Mouse (Mus musculus) midbrain, embryonic 12.5 days (tissue): Measurements from ENCODE around the gene Scrn3. TPM values are rescaled to one million over a fixed set of nuclear protein-coding genes. Genes with fewer than 3 reads are reported as not detected.

Experiments
- ATAC-seq: fragments of 200-750 bp; cut with Nextera tagmentation; 2 replicates; pipeline ENCODE4 v1.8.0; 2017; ENCODE audit warnings: low read depth, moderate TSS enrichment, moderate library complexity; ENCODE audit not compliant: low FRiP score
- H3K27ac ChIP-seq: fragments of 300-500 bp; sonication (generic); replicated peaks from 2 replicates; pipeline ENCODE4 v1.5.1; 2016; ENCODE audit warnings: mild to moderate bottlenecking
- H3K27me3 ChIP-seq: fragments of 300-500 bp; sonication (generic); 2 replicates; pipeline ENCODE4 v1.6.1; 2016; ENCODE audit warnings: mild to moderate bottlenecking
- H3K36me3 ChIP-seq: fragments of 300-500 bp; sonication (generic); 2 replicates; pipeline ENCODE4 v1.6.1; 2016
- H3K4me1 ChIP-seq: fragments of 300-500 bp; sonication (generic); 2 replicates; pipeline ENCODE4 v1.6.1; 2016
- H3K4me2 ChIP-seq: fragments of 300-500 bp; sonication (generic); replicated peaks from 2 replicates; pipeline ENCODE4 v1.6.1; 2016; ENCODE audit warnings: mild to moderate bottlenecking, moderate library complexity
- H3K4me3 ChIP-seq: fragments of 300-500 bp; sonication (generic); 2 replicates; pipeline ENCODE4 v1.5.1; 2016; ENCODE audit warnings: mild to moderate bottlenecking
- H3K9ac ChIP-seq: fragments of 300-500 bp; sonication (generic); replicated peaks from 2 replicates; pipeline ENCODE4 v1.6.1; 2016; ENCODE audit warnings: mild to moderate bottlenecking, moderate library complexity
- H3K9me3 ChIP-seq: fragments of 300-500 bp; sonication (generic); 2 replicates; pipeline ENCODE4 v1.6.1; 2016; ENCODE audit warnings: mild to moderate bottlenecking
- WGBS: fragments of 180-500 bp; shearing (Covaris S2); methylation state at CpG from one replicate; pipeline ENCODE4 v1.1.7; 2016; 5-methylcytosine and 5-hydroxymethylcytosine counted together
- polyA plus RNA-seq: library from polyadenylated mRNA; unstranded; fragments of >200 nt; fragmentation: Nextera tagmentation; extraction: Ambion mirVana; gene quantifications from 2 replicates; pipeline ENCODE4 v1.2.1, GENCODE M21; 2016

Scrn3 gene
- polyA plus RNA-seq, 1 experiment from 2014 or later = 9.7 TPM

DNA sequence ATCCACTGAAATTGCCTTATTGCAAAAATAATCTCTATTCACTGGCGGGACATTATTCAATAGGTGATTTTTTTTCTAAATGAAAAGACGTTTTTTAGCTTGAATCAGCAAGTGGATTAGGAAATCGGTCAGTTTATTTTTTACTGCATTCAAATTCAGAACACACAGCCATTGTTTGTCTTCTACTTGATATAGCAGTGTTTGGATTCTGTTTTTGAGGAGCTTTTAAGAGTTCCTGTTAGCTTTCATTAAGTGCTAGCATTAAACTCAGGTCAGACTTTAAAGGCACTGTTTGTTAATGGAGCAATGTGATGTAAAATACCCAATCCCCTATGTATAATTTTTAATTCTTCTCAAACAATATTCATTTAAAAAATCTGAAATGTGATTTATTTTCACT is 13.6 kb upstream of the Scrn3 start:
- no peak overlapping the region for H3K9ac ChIP-seq
- ATAC-seq = no peak
- no peak overlapping the region for H3K4me3 ChIP-seq
- H3K27ac ChIP-seq = no peak overlapping the region
- peaks cover 18% of the 10 kb centered on the region; the same call in 1 of the 2 replicates for H3K36me3 ChIP-seq
- no peaks in the 10 kb centered on the region for H3K9me3 ChIP-seq
- WGBS = 66% methylated on average over 3 of the region's 3 CpGs
- no peaks in the 10 kb centered on the region for H3K4me1 ChIP-seq
- no peak overlapping the region for H3K4me2 ChIP-seq
- H3K27me3 ChIP-seq = no peaks in the 10 kb centered on the region

DNA sequence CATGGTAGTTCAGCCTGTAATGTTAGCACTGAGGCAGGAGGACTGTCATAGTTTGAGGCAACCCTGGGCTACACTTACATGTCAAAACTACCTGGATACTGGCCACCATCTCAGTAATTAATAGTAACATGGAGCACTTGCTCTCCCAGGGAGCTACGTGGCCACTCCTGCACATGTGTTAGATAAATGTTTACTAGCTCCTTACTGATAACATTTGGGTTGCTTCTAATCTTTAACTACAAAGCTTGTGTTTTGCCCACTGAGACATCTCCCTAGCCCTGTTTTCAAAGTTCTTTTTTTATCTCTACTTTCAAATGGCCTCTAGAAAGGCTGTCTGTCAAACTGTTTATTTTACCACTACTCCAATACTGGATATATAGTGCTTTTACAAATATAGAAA is 10.4 kb upstream of the Scrn3 start:
- Histone ChIP-seq H3K27ac (no peak overlapping the region), H3K9ac (no peak overlapping the region), H3K4me3 (no peak overlapping the region), H3K27me3 (no peaks in the 10 kb centered on the region), H3K4me1 (no peaks in the 10 kb centered on the region), H3K36me3 (peaks cover 41% of the 10 kb centered on the region), H3K4me2 (no peak overlapping the region), H3K9me3 (no peaks in the 10 kb centered on the region)
- WGBS = 84% methylated on average over 1 of the region's 1 CpGs
- ATAC-seq = no peak

DNA sequence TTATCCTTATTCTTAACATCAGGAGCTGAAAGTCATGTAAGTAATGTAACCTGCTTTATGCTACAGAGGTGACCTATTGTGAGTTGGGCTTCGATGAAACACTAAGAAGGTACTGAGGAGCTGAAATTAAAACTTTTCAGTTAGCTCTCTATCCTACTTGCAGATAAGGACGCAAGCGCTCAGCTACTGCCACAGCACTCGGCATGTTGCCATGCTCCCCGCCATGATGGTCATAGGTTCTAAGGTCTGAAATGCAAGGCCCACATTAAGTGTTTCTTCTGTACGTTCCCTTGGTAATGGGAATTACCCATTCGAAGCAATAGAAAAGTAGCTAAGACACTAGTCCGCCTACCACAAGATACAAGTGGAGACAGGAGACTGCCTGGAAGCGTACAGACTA is 9.7 kb upstream of the Scrn3 start:
- Histone ChIP-seq H3K4me2 (no peak overlapping the region), H3K9me3 (no peaks in the 10 kb centered on the region), H3K9ac (no peak overlapping the region), H3K4me1 (no peaks in the 10 kb centered on the region), H3K27ac (no peak overlapping the region), H3K27me3 (no peaks in the 10 kb centered on the region), H3K36me3 (peaks cover 47% of the 10 kb centered on the region), H3K4me3 (no peak overlapping the region)
- ATAC-seq = no peak
- 93% methylated on average over 9 of the region's 9 CpGs for WGBS

DNA sequence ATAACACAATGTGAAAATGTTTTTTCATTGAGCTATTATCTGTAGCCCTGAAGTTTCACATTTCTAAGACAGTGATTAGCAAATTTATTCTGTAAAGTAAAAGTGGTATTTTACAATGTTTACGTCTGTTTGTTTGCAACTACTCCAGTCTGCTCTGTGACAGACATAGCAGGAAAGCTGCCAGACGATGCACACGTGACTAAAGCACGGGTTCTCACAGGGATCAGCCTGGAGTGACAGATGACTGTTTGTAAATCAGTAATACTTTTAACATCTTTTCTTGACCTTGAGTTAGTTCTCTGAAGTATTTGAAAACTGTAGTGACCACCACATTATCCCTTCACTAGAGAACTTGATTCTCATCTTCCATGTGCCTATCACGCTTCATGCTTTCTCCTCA is 7.9 kb upstream of the Scrn3 start:
- H3K36me3 ChIP-seq = peaks cover 58% of the 10 kb centered on the region
- H3K9ac ChIP-seq = no peak overlapping the region
- ATAC-seq = no peak
- WGBS = 96% methylated on average over 5 of the region's 5 CpGs
- no peak overlapping the region for H3K4me2 ChIP-seq
- H3K27me3 ChIP-seq = no peaks in the 10 kb centered on the region
- no peaks in the 10 kb centered on the region for H3K4me1 ChIP-seq
- no peaks in the 10 kb centered on the region for H3K9me3 ChIP-seq
- H3K4me3 ChIP-seq = no peak overlapping the region
- H3K27ac ChIP-seq = no peak overlapping the region

DNA sequence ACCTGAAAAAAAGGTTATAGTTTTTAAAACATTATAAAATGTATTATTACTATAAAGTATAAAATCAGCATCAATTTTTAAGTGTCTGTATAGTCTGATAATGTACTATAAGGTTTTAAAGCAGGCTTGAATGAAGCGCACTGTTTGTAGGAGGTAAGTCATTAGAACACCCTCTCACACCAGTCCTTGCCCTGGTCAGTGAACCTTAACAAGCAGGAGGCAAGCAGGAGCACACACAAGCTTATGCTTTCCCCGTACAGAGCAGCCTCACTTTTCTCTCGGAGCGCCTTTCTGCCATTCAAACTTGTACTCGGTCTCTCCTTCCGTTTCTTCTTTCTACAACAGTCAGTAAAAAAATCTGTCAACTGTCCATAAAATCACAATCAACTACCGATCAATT is 6.4 kb upstream of the Scrn3 start:
- no peaks in the 10 kb centered on the region for H3K4me1 ChIP-seq
- WGBS = 90% methylated on average over 7 of the region's 7 CpGs
- no peaks in the 10 kb centered on the region for H3K9me3 ChIP-seq
- H3K4me3 ChIP-seq = no peak overlapping the region
- no peak overlapping the region for H3K9ac ChIP-seq
- H3K27me3 ChIP-seq = no peaks in the 10 kb centered on the region
- ATAC-seq = no peak
- no peak overlapping the region for H3K27ac ChIP-seq
- H3K36me3 ChIP-seq = peaks cover 60% of the 10 kb centered on the region
- no peak overlapping the region for H3K4me2 ChIP-seq

DNA sequence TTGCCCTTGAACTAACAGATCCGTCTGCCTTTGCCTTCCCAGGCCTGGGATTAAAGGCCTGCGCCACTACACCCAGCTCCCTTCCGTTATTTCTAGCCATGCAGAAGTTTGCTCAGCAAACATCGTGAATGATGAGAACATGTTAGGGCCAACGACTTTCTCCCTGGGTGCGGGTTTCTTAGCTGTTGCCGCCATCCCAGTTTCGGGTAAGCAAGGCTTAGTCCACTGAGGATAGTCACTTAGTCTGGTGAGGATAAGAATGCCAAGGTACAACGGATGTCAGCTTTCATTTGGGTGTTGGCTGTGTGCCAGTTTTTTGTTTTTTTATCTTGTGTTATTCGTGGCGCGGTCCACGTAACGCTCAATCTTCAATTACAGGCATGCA is 708 bp downstream of the Scrn3 start:
- WGBS = 49% methylated on average over 14 of the region's 14 CpGs
- peak; percentile 44; the same call in 1 of the 2 replicates for ATAC-seq
- H3K27ac ChIP-seq = no peak overlapping the region
- peaks cover 16% of the 10 kb centered on the region for H3K36me3 ChIP-seq
- H3K9me3 ChIP-seq = no peaks in the 10 kb centered on the region
- peak overlapping the region; percentile 47 for H3K4me2 ChIP-seq
- peak overlapping the region; percentile 81 for H3K4me3 ChIP-seq
- H3K9ac ChIP-seq = 0 out of 2 replicates have a peak overlapping the region, but pooled peaks have one; percentile 21
- H3K4me1 ChIP-seq = peaks cover 17% of the 10 kb centered on the region
- H3K27me3 ChIP-seq = no peaks in the 10 kb centered on the region

DNA sequence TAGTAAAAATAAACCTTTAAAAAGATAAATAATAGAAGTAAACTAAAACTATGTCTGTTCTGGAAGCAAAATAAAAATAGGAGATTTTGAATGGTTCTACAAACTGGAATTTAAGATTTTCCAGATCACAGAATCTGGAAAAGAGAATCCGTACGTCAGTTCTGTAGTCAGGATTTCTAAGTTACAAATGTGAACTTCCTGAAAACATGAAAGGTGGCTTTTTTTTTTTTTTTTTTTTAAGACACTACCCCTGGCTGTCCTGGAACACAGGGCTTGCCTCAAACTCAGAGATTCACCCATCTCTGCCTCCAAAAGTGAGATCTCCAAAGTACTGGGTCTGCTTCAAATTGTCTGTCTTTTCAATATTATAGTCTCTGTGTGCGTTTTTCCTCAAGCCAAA is 1.9 kb downstream of the Scrn3 start:
- H3K4me1 ChIP-seq = peaks cover 17% of the 10 kb centered on the region
- no peaks in the 10 kb centered on the region for H3K27me3 ChIP-seq
- no peaks in the 10 kb centered on the region for H3K9me3 ChIP-seq
- 94% methylated on average over 3 of the region's 3 CpGs for WGBS
- peaks cover 6% of the 10 kb centered on the region for H3K36me3 ChIP-seq
- H3K4me3 ChIP-seq = no peak overlapping the region
- no peak for ATAC-seq
- no peak overlapping the region for H3K4me2 ChIP-seq
- no peak overlapping the region for H3K9ac ChIP-seq
- H3K27ac ChIP-seq = no peak overlapping the region

DNA sequence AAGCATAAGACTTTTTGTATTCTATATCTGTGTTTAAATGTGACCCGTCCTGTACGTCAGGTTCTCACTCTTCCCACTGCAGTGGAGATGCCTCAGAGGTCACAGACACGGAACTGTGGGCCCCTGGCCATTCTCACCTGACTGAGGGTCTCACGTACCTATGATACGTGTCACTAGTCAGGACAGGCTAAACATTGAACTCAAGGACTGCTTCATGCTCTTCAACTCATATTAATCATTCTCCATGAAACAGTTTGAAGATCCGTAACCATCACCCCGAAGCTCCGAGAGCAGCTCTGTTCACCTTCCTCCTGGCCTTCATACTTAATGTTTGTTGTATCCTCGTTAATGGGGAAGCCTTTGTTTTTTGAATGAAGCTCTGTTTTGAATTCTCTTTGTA is 5.0 kb downstream of the Scrn3 start:
- H3K4me3 ChIP-seq = no peak overlapping the region
- peaks cover 8% of the 10 kb centered on the region; the same call in 1 of the 2 replicates for H3K4me1 ChIP-seq
- H3K9me3 ChIP-seq = no peaks in the 10 kb centered on the region
- WGBS = 92% methylated on average over 9 of the region's 9 CpGs
- H3K27ac ChIP-seq = no peak overlapping the region
- no peaks in the 10 kb centered on the region for H3K27me3 ChIP-seq
- ATAC-seq = no peak
- H3K9ac ChIP-seq = no peak overlapping the region
- H3K4me2 ChIP-seq = no peak overlapping the region
- no peaks in the 10 kb centered on the region for H3K36me3 ChIP-seq

DNA sequence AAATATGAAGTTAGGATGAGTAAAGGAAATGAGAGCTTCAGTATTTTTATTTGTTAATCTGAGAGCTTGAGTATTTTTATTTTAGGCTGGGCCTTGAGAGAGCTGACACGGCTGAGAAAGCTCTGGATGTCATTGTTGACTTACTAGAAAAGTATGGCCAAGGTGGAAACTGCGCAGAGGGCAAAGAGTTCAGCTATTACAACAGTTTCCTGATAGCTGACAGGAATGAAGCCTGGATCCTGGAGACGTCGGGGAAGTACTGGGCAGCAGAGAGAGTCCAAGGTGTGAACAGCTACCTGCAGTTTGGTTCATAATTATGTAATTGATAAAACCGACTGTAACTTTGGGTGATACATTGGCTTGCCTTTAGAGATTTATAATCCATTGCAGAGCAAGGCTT is 6.8 kb downstream of the Scrn3 start:
- H3K4me2 ChIP-seq = no peak overlapping the region
- no peaks in the 10 kb centered on the region for H3K36me3 ChIP-seq
- ATAC-seq = no peak
- H3K4me3 ChIP-seq = no peak overlapping the region
- no peaks in the 10 kb centered on the region for H3K4me1 ChIP-seq
- no peak overlapping the region for H3K9ac ChIP-seq
- 90% methylated on average over 5 of the region's 5 CpGs for WGBS
- no peaks in the 10 kb centered on the region for H3K27me3 ChIP-seq
- no peaks in the 10 kb centered on the region for H3K9me3 ChIP-seq
- no peak overlapping the region for H3K27ac ChIP-seq

DNA sequence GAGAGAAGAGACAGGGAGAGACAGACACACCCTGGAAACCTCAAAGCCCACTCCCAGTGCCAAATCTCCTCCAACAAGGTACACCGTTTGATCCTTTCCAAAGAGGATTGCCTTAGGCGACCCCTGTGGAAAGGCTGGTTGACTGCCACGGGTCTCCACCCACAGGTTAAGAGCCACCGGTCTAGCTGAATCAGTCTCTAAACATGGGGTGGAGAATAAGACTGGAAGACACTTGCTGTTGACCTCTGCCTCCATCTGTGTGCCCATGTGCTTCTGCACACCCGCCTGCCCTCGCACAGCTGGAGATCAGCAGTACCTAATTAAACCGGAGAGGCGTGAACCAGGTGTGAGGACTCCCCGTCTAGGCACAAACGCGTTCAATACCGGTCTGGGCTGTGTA is 10.6 kb downstream of the Scrn3 start:
- Histone ChIP-seq H3K4me2 (no peak overlapping the region), H3K27me3 (no peaks in the 10 kb centered on the region), H3K9ac (no peak overlapping the region), H3K9me3 (no peaks in the 10 kb centered on the region), H3K36me3 (no peaks in the 10 kb centered on the region), H3K4me3 (no peak overlapping the region), H3K4me1 (no peaks in the 10 kb centered on the region), H3K27ac (no peak overlapping the region)
- no peak for ATAC-seq
- WGBS = 73% methylated on average over 12 of the region's 12 CpGs

DNA sequence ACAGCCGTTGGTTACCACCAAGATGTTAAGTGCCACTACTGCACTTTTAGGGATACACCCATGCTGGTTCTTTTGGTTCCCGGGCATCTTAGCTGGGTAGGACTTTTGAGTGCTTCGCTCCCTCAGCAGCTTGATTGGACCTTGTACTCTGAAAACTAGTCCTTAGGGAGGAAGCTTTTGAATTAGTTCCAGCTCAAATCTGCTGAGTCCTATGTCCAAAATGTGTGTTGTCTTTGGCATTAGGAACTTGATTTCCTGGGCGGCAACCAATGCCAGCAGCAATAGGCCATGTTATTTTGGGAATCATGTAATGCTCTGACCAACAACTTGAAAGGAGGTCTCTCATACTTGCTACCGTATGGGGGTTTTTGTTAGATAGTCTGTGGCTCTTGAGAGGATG is 13.5 kb downstream of the Scrn3 start:
- no peak for ATAC-seq
- H3K27ac ChIP-seq = no peak overlapping the region
- H3K4me1 ChIP-seq = no peaks in the 10 kb centered on the region
- H3K4me2 ChIP-seq = no peak overlapping the region
- no peaks in the 10 kb centered on the region for H3K36me3 ChIP-seq
- no peak overlapping the region for H3K9ac ChIP-seq
- H3K4me3 ChIP-seq = no peak overlapping the region
- WGBS = 88% methylated on average over 5 of the region's 5 CpGs
- no peaks in the 10 kb centered on the region for H3K27me3 ChIP-seq
- no peaks in the 10 kb centered on the region for H3K9me3 ChIP-seq

DNA sequence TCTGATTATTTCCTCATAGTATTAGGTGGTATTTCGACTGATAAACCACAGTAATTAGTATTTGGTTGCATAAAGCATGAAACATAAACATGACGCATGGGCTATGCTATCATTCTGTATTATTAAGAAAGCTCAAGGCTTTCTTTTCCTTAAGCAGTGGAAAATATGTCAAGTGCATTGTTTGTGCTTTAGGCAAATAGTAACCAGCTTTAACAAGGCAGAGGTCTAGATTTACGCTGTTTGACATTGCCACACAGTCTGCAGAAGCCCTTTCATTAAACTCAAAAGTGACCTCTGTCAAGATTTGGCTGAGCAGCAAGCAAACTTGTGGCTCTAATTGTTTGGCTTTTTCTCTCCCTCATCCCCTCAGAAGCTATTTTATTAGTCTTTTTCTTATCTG is 23.5 kb downstream of the Scrn3 start:
- Histone ChIP-seq H3K27ac (no peak overlapping the region), H3K4me2 (no peak overlapping the region), H3K9me3 (no peaks in the 10 kb centered on the region), H3K27me3 (no peaks in the 10 kb centered on the region), H3K9ac (no peak overlapping the region), H3K4me3 (no peak overlapping the region), H3K4me1 (no peaks in the 10 kb centered on the region), H3K36me3 (no peaks in the 10 kb centered on the region)
- WGBS = 91% methylated on average over 3 of the region's 3 CpGs
- no peak for ATAC-seq

DNA sequence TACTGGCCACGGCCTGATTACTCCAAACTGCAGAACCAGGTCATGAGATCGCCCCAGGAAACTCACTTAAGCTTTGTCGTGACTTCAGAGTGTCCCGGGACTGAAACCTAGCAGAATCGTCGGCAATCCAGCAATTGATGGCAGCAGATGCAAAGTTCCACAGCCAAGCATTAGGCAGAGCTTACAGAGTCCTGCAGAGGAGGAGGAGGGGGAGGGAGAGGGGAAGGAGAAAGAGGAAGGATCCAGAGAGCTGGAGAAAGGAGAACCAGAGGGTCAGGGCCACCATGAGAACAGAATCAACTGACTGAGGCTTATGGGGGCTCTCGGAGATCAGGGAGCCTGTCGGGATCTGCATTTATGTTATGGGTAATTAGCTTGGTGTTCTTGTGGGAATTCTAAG is 26.0 kb downstream of the Scrn3 start:
- ATAC-seq = no peak
- WGBS = 78% methylated on average over 8 of the region's 8 CpGs

More for the DNA sequence above, 26.0 kb downstream of the Scrn3 start:
- Histone ChIP-seq H3K4me1 (no peaks in the 10 kb centered on the region), H3K27me3 (no peaks in the 10 kb centered on the region), H3K9me3 (no peaks in the 10 kb centered on the region), H3K36me3 (no peaks in the 10 kb centered on the region), H3K4me3 (no peak overlapping the region), H3K27ac (no peak overlapping the region), H3K9ac (no peak overlapping the region), H3K4me2 (no peak overlapping the region)
